Mouse (Mus musculus) embryonic facial prominence, embryonic 14.5 days (tissue): ENCODE measurements around the gene Lce3e. TPM values are rescaled to one million over a fixed set of nuclear protein-coding genes. Genes with fewer than 3 reads are reported as not detected.

ENCODE experiments used
- ATAC-seq: fragments of 200-750 bp; cut with Nextera tagmentation; 2 replicates; pipeline ENCODE4 v1.8.0; 2017; ENCODE audit warnings: low read depth, moderate number of reproducible peaks, moderate TSS enrichment
- DNase-seq: peaks from one replicate; pipeline ENCODE4 v3.0.0-alpha.2; 2015; ENCODE audit warnings: low spot score
- H3K27ac ChIP-seq: fragments of 300-500 bp; sonication (generic); replicated peaks from 2 replicates; pipeline ENCODE4 v1.5.1; 2014; ENCODE audit warnings: low read depth, mild to moderate bottlenecking, low read length, moderate library complexity
- H3K27me3 ChIP-seq: fragments of 300-500 bp; sonication (generic); replicated peaks from 2 replicates; pipeline ENCODE4 v1.6.1; 2014; ENCODE audit warnings: low read length; ENCODE audit not compliant: control insufficient read depth, insufficient read depth
- H3K36me3 ChIP-seq: fragments of 300-500 bp; sonication (generic); 2 replicates; pipeline ENCODE4 v1.6.1; 2014; ENCODE audit warnings: low read length, mixed read lengths; ENCODE audit not compliant: control insufficient read depth, insufficient read depth
- H3K4me1 ChIP-seq: fragments of 300-500 bp; sonication (generic); 2 replicates; pipeline ENCODE4 v1.6.1; 2014; ENCODE audit warnings: antibody characterized with exemption, low read length; ENCODE audit not compliant: control insufficient read depth, insufficient read depth
- H3K4me2 ChIP-seq: fragments of 300-500 bp; sonication (generic); 2 replicates; pipeline ENCODE4 v1.6.1; 2014; ENCODE audit warnings: low read depth, mild to moderate bottlenecking, low read length, moderate library complexity, mixed read lengths
- H3K4me3 ChIP-seq: fragments of 300-500 bp; sonication (generic); 2 replicates; pipeline ENCODE4 v1.5.1; 2014; ENCODE audit warnings: low read depth, mild to moderate bottlenecking, low read length
- H3K9ac ChIP-seq: fragments of 300-500 bp; sonication (generic); 2 replicates; pipeline ENCODE4 v1.6.1; 2014; ENCODE audit warnings: low read depth, mild to moderate bottlenecking, low read length, moderate library complexity, mixed read lengths
- H3K9me3 ChIP-seq: fragments of 300-500 bp; sonication (generic); 2 replicates; pipeline ENCODE4 v1.6.1; 2016; ENCODE audit warnings: low read length; ENCODE audit not compliant: control insufficient read depth
- WGBS: fragments of 180-500 bp; shearing (Covaris S2); extraction: QIAGEN DNeasy Blood & Tissue Kit; methylation state at CpG from one replicate; pipeline ENCODE4 v1.1.7; 2014; 5-methylcytosine and 5-hydroxymethylcytosine counted together
- polyA plus RNA-seq: library from polyadenylated mRNA; unstranded; fragments of >200 nt; fragmentation: Nextera tagmentation; extraction: Ambion mirVana; gene quantifications from 2 replicates; pipeline ENCODE4 v1.2.1, GENCODE M21; 2014

The Lce3e gene
- polyA plus RNA-seq, 1 experiment from 2014 or later: 1.9 TPM

- Histone ChIP-seq H3K36me3 (no peaks in the 10 kb centered on the region), H3K27me3 (no peaks in the 10 kb centered on the region), H3K4me2 (no peak overlapping the region), H3K9ac (no peak overlapping the region), H3K4me3 (no peak overlapping the region), H3K27ac (no peak overlapping the region), H3K4me1 (no peaks in the 10 kb centered on the region), H3K9me3 (no peaks in the 10 kb centered on the region)
- DNase-seq (no peak), ATAC-seq (no peak)
- 77% methylated on average over 3 of the region's 3 CpGs for WGBS
These were observed 33.8 kb downstream of the Lce3e start for GRCm38 (mm10) chr3:93000621-93001020.

- Histone ChIP-seq H3K9me3 (no peaks in the 10 kb centered on the region), H3K27ac (no peak overlapping the region), H3K27me3 (no peaks in the 10 kb centered on the region), H3K4me1 (no peaks in the 10 kb centered on the region), H3K4me3 (no peak overlapping the region), H3K36me3 (no peaks in the 10 kb centered on the region), H3K4me2 (no peak overlapping the region), H3K9ac (no peak overlapping the region)
- ATAC-seq: no peak
- no peak for DNase-seq
- WGBS: 71% methylated on average over 4 of the region's 4 CpGs
These were observed 36.0 kb downstream of the Lce3e start for GRCm38 (mm10) chr3:93002843-93003242.

GRCm38 (mm10) chr3:93014378-93014801, 47.5 kb downstream of the Lce3e start:
- ATAC-seq: peak; percentile 92
- peak; percentile 83 for DNase-seq
- Histone ChIP-seq H3K27ac (peak overlapping the region; percentile 53; the same call in 1 of the 2 replicates), H3K9ac (peak overlapping the region; percentile 64), H3K4me3 (peak overlapping the region; percentile 46), H3K9me3 (no peaks in the 10 kb centered on the region), H3K36me3 (no peaks in the 10 kb centered on the region), H3K4me2 (peak overlapping the region; percentile 87), H3K4me1 (0 out of 2 replicates have a peak, but pooled peaks cover 3% of the 10 kb centered on the region), H3K27me3 (no peaks in the 10 kb centered on the region; the same call in 1 of the 2 replicates)
- 2% methylated on average over 19 of the region's 24 CpGs for WGBS

GRCm38 (mm10) chr3:93014871-93015270, 48.0 kb downstream of the Lce3e start:
- 24% methylated on average over 5 of the region's 5 CpGs for WGBS
- H3K9ac ChIP-seq: peak overlapping the region; percentile 64
- no peaks in the 10 kb centered on the region for H3K36me3 ChIP-seq
- DNase-seq: no peak
- H3K9me3 ChIP-seq: no peaks in the 10 kb centered on the region
- 0 out of 2 replicates have a peak overlapping the region, but pooled peaks have one; percentile 53 for H3K27ac ChIP-seq
- no peak for ATAC-seq
- no peaks in the 10 kb centered on the region; the same call in 1 of the 2 replicates for H3K27me3 ChIP-seq
- H3K4me1 ChIP-seq: 0 out of 2 replicates have a peak, but pooled peaks cover 3% of the 10 kb centered on the region
- H3K4me2 ChIP-seq: peak overlapping the region; percentile 87
- peak overlapping the region; percentile 46 for H3K4me3 ChIP-seq

GRCm38 (mm10) chr3:93015460-93016104, 48.7 kb downstream of the Lce3e start, which contains the start of gene Crct1:
Gene Crct1, minus strand, starts transcription at chr3:93015687.
- Histone ChIP-seq H3K27ac (peak within 1 kb of the TSS; percentile 53; the same call in 1 of the 2 replicates), H3K4me1 (0 out of 2 replicates have a peak, but pooled peaks cover 3% of the 10 kb centered on the region), H3K36me3 (no peaks in the 10 kb centered on the region), H3K9me3 (no peaks in the 10 kb centered on the region), H3K4me3 (peak within 1 kb of the TSS; percentile 46), H3K9ac (peak within 1 kb of the TSS; percentile 64), H3K27me3 (no peaks in the 10 kb centered on the region; the same call in 1 of the 2 replicates), H3K4me2 (peak within 1 kb of the TSS; percentile 87)
- no peak for ATAC-seq
- no peak for DNase-seq
- WGBS: 60% methylated on average over 4 of the region's 4 CpGs

Other genes with a start within 250 kb of the Lce3e start
- 0.33 TPM in 1 of 2 replicates, not detected in the other for gene Lce1f, start 246.7 kb upstream of the Lce3e start, polyA plus RNA-seq
- not detected in 2 replicates for gene Gm38119, start 228.0 kb upstream of the Lce3e start, polyA plus RNA-seq
- 0.25 TPM in 1 of 2 replicates, not detected in the other for gene Lce1g, start 214.7 kb upstream of the Lce3e start, polyA plus RNA-seq
- gene Lce1h, start 202.0 kb upstream of the Lce3e start, polyA plus RNA-seq: 0.25 TPM in 1 of 2 replicates, not detected in the other
- 0.25 TPM in 1 of 2 replicates, not detected in the other for gene Lce1i, start 188.2 kb upstream of the Lce3e start, polyA plus RNA-seq
- gene Lce1j, start 176.5 kb upstream of the Lce3e start, polyA plus RNA-seq: not detected in 2 replicates
- gene Lce1k, start 159.2 kb upstream of the Lce3e start, polyA plus RNA-seq: not detected in 2 replicates
- 0.07 and 0.47 TPM in 2 replicates for gene Kprp, start 139.8 kb upstream of the Lce3e start, polyA plus RNA-seq
- not detected in 2 replicates for gene Lce1l, start 115.8 kb upstream of the Lce3e start, polyA plus RNA-seq
- gene 2310050C09Rik, start 96.8 kb upstream of the Lce3e start, polyA plus RNA-seq: not detected in 2 replicates
- 3.3 and 6.1 TPM in 2 replicates for gene Lce3a, start 40.8 kb upstream of the Lce3e start, polyA plus RNA-seq
- 0.43 and 1.1 TPM in 2 replicates for gene Lce3b, start 34.1 kb upstream of the Lce3e start, polyA plus RNA-seq
- 0.80 and 3.1 TPM in 2 replicates for gene Lce3c, start 22.6 kb upstream of the Lce3e start, polyA plus RNA-seq
- gene Lce3d, start 9.7 kb upstream of the Lce3e start, polyA plus RNA-seq: not detected in 2 replicates
- gene Lce3f, start 25.2 kb downstream of the Lce3e start, polyA plus RNA-seq: 3.2 and 11.5 TPM in 2 replicates
- 2.7 and 7.5 TPM in 2 replicates for gene Crct1, start 48.6 kb downstream of the Lce3e start, polyA plus RNA-seq
- gene Lce1m, start 52.0 kb downstream of the Lce3e start, polyA plus RNA-seq: not detected in 2 replicates
- not detected in 2 replicates for gene Gm4858, start 101.8 kb downstream of the Lce3e start, polyA plus RNA-seq
- gene Crnn, start 177.7 kb downstream of the Lce3e start, polyA plus RNA-seq: 2.1 TPM in 2 replicates
- 0.04 TPM in 1 of 2 replicates, not detected in the other for gene Flg2, start 230.2 kb downstream of the Lce3e start, polyA plus RNA-seq